In the genomic region with DNA sequence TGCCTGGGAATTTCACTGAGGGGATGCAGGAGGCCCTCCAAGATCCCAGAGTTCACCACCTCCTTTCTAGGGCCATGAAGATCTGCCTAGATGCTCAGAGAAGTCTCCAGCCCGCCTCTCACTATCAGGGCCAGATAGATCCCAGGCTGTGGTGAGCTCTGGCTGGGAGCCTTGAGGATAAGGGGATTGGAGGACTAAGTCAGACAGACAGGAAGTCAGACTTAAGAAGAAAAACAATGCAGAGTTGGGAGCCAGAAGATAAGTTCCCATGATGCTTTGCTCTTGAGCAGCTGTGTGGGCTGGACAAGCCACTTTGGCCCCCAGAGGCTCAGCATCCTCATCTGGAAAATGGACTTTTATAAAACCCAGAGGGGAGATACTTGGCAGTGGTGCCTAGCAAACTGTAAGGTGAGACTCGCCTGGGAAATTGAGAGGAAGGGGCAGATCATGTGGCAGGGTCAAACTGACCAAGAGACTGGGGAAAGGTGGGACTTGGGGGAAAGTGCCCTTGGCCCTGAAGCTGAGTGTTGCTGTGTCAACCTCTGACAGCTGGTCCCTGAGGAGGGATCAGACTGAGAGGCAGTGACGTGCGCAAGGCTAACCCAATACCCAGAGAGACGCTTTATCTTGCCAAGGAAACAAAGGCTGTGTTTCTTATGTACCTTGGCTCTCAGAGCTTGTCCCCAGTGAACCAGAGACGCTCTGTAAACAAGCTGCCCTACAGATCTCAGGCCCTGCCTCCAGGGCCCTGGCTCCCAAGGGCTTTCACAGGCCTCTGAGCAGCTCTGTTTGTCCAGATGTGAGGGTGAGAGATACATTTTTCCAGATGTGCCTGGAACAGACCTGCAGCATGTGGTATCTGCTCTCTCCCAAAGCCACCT, we compare ENCODE assay signal across 11 mouse cellular contexts. TPM values are rescaled to one million over a fixed set of nuclear protein-coding genes. Genes with fewer than 3 reads are reported as not detected.
DNase-seq lines count a peak whose midpoint lies in the region; ATAC-seq and TF ChIP-seq lines count a peak whose summit lies in the region.
"Had no signal": no experiment of that assay in that cellular context is flagged by ENCODE, and none has a peak within 500 bp of the region (broad histone marks: within the 10 kb centered on the region; RNA-seq: fewer than 3 reads in every experiment).

No protein-coding gene starts in this region.

- H3K4me2 ChIP-seq in lung, postnatal 0 days (replicated peaks; ENCODE audit: low read depth, low read length): no peak overlapping the region
- H3K4me2 ChIP-seq in midbrain, embryonic 14.5 days (ENCODE audit: low read length): no peak overlapping the region

- ATAC-seq in lung, postnatal 0 days: peak; percentile 16
- ATAC-seq in midbrain, embryonic 14.5 days (ENCODE audit: low FRiP score, low TSS enrichment): no peak

- TF ChIP-seq CTCF in lung, postnatal 0 days (IDR thresholded peaks at IDR 0.05): no peak

- intact Hi-C loops in heart, postnatal 10 days (cut with DNase I): no loop called here

- 35% methylated on average over 6 of the region's 6 CpGs for whole genome bisulfite sequencing in embryonic facial prominence, embryonic 10.5 days
- 55% methylated on average over 6 of the region's 6 CpGs for WGBS in lung, postnatal 0 days
- WGBS in midbrain, embryonic 14.5 days: 67% methylated on average over 6 of the region's 6 CpGs

- peak overlapping the region; percentile 54; the same call in 1 of the 2 replicates for H3K27ac ChIP-seq in embryonic facial prominence, embryonic 10.5 days (replicated peaks)
- peak overlapping the region; percentile 59 for H3K27ac ChIP-seq in lung, postnatal 0 days (ENCODE audit: low read length)
- no peak overlapping the region for H3K27ac ChIP-seq in midbrain, embryonic 14.5 days (replicated peaks; ENCODE audit: low read depth, low read length)

- no peaks in the 10 kb centered on the region for H3K36me3 ChIP-seq in embryonic facial prominence, embryonic 10.5 days (replicated peaks)
- H3K36me3 ChIP-seq in lung, postnatal 0 days (ENCODE audit: insufficient read depth, low read length): no peaks in the 10 kb centered on the region
- no peaks in the 10 kb centered on the region for H3K36me3 ChIP-seq in midbrain, embryonic 14.5 days (ENCODE audit: control insufficient read depth, insufficient read depth, low read length)

- TF ChIP-seq EP300 in lung, postnatal 0 days (IDR thresholded peaks at IDR 0.05): no peak; the same call in 1 of the 2 replicates

- H3K4me1 ChIP-seq in embryonic facial prominence, embryonic 10.5 days: peaks cover 72% of the 10 kb centered on the region
- peaks cover 6% of the 10 kb centered on the region; the same call in 1 of the 2 replicates for H3K4me1 ChIP-seq in lung, postnatal 0 days (ENCODE audit: insufficient read depth, low read depth, low read length)
- peaks cover 11% of the 10 kb centered on the region; the same call in 1 of the 2 replicates for H3K4me1 ChIP-seq in midbrain, embryonic 14.5 days (ENCODE audit: control insufficient read depth, insufficient read depth, low read length)

- no peak overlapping the region for H3K9ac ChIP-seq in lung, postnatal 0 days (replicated peaks; ENCODE audit: low read depth)
- H3K9ac ChIP-seq in midbrain, embryonic 14.5 days (replicated peaks; ENCODE audit: low read length): no peak overlapping the region

- DNase-seq in embryo, embryonic 10 days (ENCODE audit: low spot score): peak; percentile 35
- DNase-seq in embryo, embryonic 10.5 days (ENCODE audit: low spot score): no peak
- DNase-seq in embryonic facial prominence, embryonic 10.5 days (ENCODE audit: low spot score): no peak
- DNase-seq in heart, postnatal 10 days: peak; percentile 77
- peak; percentile 66 for DNase-seq in lung, postnatal 0 days (ENCODE audit: low spot score)
- DNase-seq in midbrain, embryonic 14.5 days: no peak
- DNase-seq in cerebellum, adult 11 months: no peak
- DNase-seq in urinary bladder, adult 18-20 months (ENCODE audit: low spot score in 2 of 2): no peak
- DNase-seq: layer of hippocampus, postnatal 36 days had no signal

- H3K9me3 ChIP-seq in embryonic facial prominence, embryonic 10.5 days: no peaks in the 10 kb centered on the region
- H3K9me3 ChIP-seq in lung, postnatal 0 days (ENCODE audit: low read length): no peaks in the 10 kb centered on the region
- no peaks in the 10 kb centered on the region for H3K9me3 ChIP-seq in midbrain, embryonic 14.5 days (ENCODE audit: control insufficient read depth, low read length)
- H3K9me3 ChIP-seq: megakaryocyte, embryonic 14.5 days had no signal

- H3K27me3 ChIP-seq in embryonic facial prominence, embryonic 10.5 days (replicated peaks; ENCODE audit: low read depth, poor library complexity, severe bottlenecking): peaks cover 90% of the 10 kb centered on the region
- H3K27me3 ChIP-seq in lung, postnatal 0 days (replicated peaks; ENCODE audit: insufficient read depth, low read length): peaks cover 20% of the 10 kb centered on the region
- peaks cover 45% of the 10 kb centered on the region for H3K27me3 ChIP-seq in midbrain, embryonic 14.5 days (ENCODE audit: control insufficient read depth, insufficient read depth, low read length)

- H3K4me3 ChIP-seq in embryonic facial prominence, embryonic 10.5 days: no peak overlapping the region
- H3K4me3 ChIP-seq in lung, postnatal 0 days (ENCODE audit: low read depth, low read length): no peak overlapping the region
- no peak overlapping the region for H3K4me3 ChIP-seq in midbrain, embryonic 14.5 days (replicated peaks; ENCODE audit: low read depth, low read length)
- H3K4me3 ChIP-seq: megakaryocyte, embryonic 14.5 days had no signal

RNA-seq across cellular contexts. Expression of a gene that starts 4.3 kb away (rescaled TPM):
- polyA plus RNA-seq in embryonic facial prominence, embryonic 10.5 days (2016; fragmentation: Nextera tagmentation; extraction: Ambion mirVana): 13.4 and 13.5 TPM in 2 replicates
- 10 to 100 TPM; 31.6 to 34.3 TPM for total RNA-seq in heart, postnatal 10 days (2021)
- 20.3 and 23.6 TPM in 2 replicates for polyA plus RNA-seq in lung, postnatal 0 days (2015; fragmentation: Nextera tagmentation; extraction: Ambion mirVana)
- 3.0 and 7.3 TPM in 2 replicates for polyA plus RNA-seq in midbrain, embryonic 14.5 days (2014; fragmentation: Nextera tagmentation; extraction: Ambion mirVana)

RNA-seq across cellular contexts. Expression of a gene that starts 24.5 kb away (rescaled TPM):
- polyA plus RNA-seq in embryonic facial prominence, embryonic 10.5 days (2016; fragmentation: Nextera tagmentation; extraction: Ambion mirVana): 54.9 and 59.4 TPM in 2 replicates
- 100 to 1,000 TPM; 259 to 282 TPM for total RNA-seq in heart, postnatal 10 days (2021)
- 10.8 and 11.4 TPM in 2 replicates for polyA plus RNA-seq in lung, postnatal 0 days (2015; fragmentation: Nextera tagmentation; extraction: Ambion mirVana)
- polyA plus RNA-seq in midbrain, embryonic 14.5 days (2014; fragmentation: Nextera tagmentation; extraction: Ambion mirVana): 31.3 and 33.6 TPM in 2 replicates

RNA-seq across cellular contexts. Expression of a gene that starts 36.3 kb away (rescaled TPM):
- not detected in 2 replicates for polyA plus RNA-seq in embryonic facial prominence, embryonic 10.5 days (2016; fragmentation: Nextera tagmentation; extraction: Ambion mirVana)
- total RNA-seq in heart, postnatal 10 days (2021): 10 to 100 TPM; 33.4 to 35.0 TPM
- 0.10 TPM in 1 of 2 replicates, not detected in the other for polyA plus RNA-seq in lung, postnatal 0 days (2015; fragmentation: Nextera tagmentation; extraction: Ambion mirVana)
- not detected in 2 replicates for polyA plus RNA-seq in midbrain, embryonic 14.5 days (2014; fragmentation: Nextera tagmentation; extraction: Ambion mirVana)

RNA-seq across cellular contexts. Expression of a gene that starts 54.6 kb away (rescaled TPM):
- polyA plus RNA-seq in embryonic facial prominence, embryonic 10.5 days (2016; fragmentation: Nextera tagmentation; extraction: Ambion mirVana): 0.60 and 0.95 TPM in 2 replicates
- total RNA-seq in heart, postnatal 10 days (2021): under 1 TPM; 0.40 to 0.89 TPM
- polyA plus RNA-seq in lung, postnatal 0 days (2015; fragmentation: Nextera tagmentation; extraction: Ambion mirVana): 0.20 and 0.51 TPM in 2 replicates
- polyA plus RNA-seq in midbrain, embryonic 14.5 days (2014; fragmentation: Nextera tagmentation; extraction: Ambion mirVana): 35.4 and 43.3 TPM in 2 replicates
- total RNA-seq: gastrocnemius, postnatal 36 days had no signal

Comparison
In these comparisons a context has a peak if more than half of its experiments do, and no peak if none do; other contexts are left out.
1. DNase-seq: peak in embryo, embryonic 10 days (single experiment), heart, postnatal 10 days (2 of 2) and lung, postnatal 0 days (single experiment); none in embryo, embryonic 10.5 days (single experiment), embryonic facial prominence, embryonic 10.5 days (single experiment), midbrain, embryonic 14.5 days (single experiment), cerebellum, adult 11 months (single experiment) and urinary bladder, adult 18-20 months (0 of 2).